Mouse (Mus musculus): ENCODE data around the gene Plekha7.

Plekha7 gene

DNA sequence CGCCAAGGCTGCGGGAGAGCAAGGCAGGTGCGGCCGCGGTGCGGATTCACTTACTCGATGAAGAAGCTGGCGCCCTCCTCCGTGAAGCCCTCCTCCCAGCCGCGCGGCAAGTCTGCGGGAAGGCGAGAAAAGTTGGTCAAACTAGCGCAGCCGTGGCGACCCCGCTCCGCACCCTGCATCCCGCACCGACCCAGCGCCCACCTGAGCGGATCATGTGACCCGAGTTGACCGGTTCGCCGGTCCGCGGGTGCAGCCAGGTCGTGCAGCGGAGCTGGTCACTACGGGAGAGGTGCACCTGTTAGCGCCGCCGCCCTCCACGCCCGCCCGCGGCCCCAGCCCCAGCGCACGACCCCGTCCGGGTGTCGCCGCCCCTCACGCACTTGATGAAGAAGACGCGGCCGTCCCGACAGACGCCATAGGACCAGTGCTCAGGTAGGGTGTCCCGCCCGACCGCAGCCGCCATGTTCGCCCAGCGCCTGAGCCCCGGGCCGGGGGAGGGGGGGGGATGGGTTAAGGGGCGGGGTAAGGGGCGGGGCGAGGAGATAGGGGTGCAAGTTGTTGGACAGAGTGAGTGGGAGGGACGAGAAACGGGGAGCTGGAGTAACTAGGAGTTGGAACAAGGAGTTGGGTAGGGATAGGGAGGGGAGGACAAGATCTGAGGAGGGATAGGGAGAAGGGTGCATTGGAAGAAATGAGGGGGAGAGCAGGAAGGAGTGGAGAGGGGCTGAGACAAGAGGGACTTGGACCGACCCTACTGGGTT is at the start of gene Plekha7:
Plekha7 (minus strand) TSS at position 506 of the 761 bp plus-strand sequence.
- peak in 1 of 2 experiments; percentile 13 for DNase-seq (ENCODE audit: low spot score in 2 of 2)

GRCm38 (mm10) chr7:116336226-116336625 is 28.1 kb upstream of the Plekha7 start:
- peak; percentile 33 to 68 for DNase-seq (ENCODE audit: low spot score in 2 of 2)

DNA sequence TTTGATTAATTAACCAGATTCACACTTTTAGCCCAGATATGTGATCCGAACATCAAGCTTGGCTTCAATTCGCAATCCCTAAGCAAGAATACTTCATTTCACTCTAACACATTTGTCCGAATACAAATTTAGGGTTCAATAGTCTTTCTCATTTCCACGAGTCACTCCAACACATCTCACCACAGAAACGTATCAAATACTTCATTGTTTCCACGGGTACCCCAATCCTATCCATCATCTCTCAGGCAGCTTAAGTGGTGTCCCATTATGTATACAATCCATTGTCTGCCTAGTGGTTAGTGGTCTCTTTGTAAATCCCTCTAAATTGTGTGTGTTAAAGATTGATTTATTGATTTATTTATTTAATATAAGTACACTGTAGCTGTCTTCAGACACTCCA is 27.0 kb upstream of the Plekha7 start:
- no peak for DNase-seq (ENCODE audit: low spot score in 2 of 2)

DNA sequence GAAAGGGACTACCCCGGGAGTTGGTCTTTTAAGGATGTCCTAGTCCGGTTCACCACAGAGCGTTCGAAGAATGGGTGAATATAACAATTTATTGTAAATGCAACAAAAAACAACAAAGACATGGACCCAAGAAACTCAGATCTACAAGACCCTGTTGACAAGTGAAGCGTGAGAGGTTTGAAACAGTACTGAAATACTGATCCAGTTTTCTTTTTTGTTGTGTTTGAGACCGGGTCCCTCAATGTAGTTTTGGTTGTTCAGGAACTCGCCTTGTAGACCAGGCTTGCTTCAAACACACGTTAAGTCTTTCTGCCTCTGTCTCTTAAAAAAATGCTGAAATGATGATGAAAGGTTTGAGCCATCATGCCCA is 26.5 kb upstream of the Plekha7 start:
- DNase-seq (ENCODE audit: low spot score in 2 of 2), result no peak

GRCm38 (mm10) chr7:116333713-116334668 is 25.8 kb upstream of the Plekha7 start, which contains the start of gene Rps13:
Rps13 (minus strand) TSS chr7:116334195.
- peak; percentile 96 to 98 for DNase-seq (ENCODE audit: low spot score in 2 of 2)

DNA sequence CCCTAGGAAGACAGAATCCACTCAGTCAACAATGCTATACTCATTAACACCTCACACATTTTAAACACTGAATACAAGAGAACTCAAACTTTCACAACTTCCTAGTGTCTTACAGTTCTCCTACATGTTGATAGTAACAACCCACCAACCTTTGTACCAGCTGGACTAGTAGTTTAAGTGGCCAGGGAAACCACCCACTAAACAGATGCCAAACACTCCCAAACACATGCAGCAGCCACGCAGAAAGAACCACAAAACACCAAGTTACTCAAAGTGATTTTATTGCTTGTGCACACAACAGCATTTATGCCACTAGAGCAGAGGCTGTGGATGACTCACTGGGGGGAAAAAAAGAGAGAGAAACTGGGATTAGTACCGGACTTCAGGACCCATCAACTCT is 23.1 kb upstream of the Plekha7 start:
- no peak for DNase-seq (ENCODE audit: low spot score in 2 of 2)

DNA sequence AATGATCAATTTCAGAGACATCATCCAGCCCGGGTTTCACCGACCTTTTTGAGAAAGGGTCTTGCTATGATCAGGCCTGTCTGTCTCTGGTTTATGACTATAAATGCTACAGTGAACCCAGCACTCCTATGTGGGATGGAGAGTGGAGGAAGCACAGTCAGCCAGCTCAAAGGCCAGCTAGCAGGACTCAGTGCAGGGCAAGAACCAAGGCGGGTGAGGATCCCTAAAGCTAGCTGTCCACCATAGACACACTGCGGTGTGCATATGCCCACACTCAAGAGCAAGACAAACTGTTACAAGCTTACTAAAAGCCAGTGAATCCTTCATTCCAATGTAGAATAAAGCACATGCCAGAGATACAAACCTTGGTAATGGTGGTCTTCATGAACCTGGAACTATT is 21.7 kb upstream of the Plekha7 start:
- no peak for DNase-seq (ENCODE audit: low spot score in 2 of 2)

GRCm38 (mm10) chr7:116328777-116329176 is 20.6 kb upstream of the Plekha7 start:
- DNase-seq (ENCODE audit: low spot score in 2 of 2), result no peak

DNA sequence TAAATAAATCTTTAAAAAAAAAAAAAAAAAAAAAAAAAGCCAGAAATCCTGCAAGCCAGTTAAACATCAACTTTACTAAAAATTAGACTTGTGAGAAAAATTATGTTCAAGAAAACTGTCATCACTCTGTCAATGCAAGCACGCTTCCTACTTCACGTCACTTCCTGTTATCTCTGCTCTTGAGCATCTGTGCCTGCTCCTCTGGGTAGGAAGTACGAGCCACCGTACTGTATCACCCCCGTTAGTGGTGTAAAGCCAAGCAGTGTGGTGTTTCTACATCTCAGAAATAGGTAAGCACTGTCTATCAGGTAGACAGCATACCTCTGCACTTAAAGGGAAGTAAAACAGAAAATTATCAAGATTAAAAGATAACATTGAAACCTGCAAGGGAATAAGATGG is 19.7 kb upstream of the Plekha7 start:
- no peak for DNase-seq (ENCODE audit: low spot score in 2 of 2)

GRCm38 (mm10) chr7:116323331-116323964 is 15.3 kb upstream of the Plekha7 start:
- peak in 1 of 2 experiments; percentile 39 for DNase-seq (ENCODE audit: low spot score in 2 of 2)

DNA sequence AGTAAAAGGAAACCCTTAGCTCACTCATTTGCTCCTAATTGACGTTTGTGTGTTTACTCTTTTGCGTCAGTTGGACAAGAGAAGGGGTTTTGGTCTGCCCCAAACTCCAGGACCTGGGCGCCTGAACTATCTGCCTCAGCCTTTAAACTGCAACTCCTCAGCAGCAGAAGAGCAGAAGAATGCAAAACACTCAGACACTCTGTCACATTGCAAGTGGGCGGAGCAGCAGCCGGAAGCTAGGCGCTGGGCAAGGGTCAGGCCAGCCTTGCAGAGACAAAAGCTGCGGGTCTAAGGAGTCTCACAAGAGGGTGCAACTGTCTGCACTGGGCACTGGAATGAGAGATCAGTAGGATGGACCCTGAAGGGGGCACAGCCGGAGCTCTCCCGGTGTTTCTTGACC is 1.3 kb upstream of the Plekha7 start:
- DNase-seq (ENCODE audit: low spot score in 2 of 2), result no peak

DNA sequence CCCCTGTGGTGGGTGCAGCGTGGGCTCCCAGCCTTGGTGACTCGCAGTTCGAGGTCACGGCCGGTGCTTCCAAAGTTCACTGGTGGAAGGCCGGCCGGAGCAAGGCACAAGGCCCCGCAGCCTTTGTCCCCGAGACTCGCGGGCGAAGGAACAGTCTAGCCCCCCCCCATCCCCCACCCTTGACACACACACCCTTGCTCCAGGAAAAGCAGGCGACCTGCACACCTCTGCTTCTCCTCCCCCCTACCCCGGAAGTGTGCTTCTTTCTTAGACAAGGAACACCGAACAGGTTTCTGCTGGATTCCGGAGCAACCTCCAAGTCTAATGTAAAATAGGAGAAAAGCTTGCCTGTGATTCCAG is 436 bp upstream of the Plekha7 start:
- no peak for DNase-seq (ENCODE audit: low spot score in 2 of 2)

DNA sequence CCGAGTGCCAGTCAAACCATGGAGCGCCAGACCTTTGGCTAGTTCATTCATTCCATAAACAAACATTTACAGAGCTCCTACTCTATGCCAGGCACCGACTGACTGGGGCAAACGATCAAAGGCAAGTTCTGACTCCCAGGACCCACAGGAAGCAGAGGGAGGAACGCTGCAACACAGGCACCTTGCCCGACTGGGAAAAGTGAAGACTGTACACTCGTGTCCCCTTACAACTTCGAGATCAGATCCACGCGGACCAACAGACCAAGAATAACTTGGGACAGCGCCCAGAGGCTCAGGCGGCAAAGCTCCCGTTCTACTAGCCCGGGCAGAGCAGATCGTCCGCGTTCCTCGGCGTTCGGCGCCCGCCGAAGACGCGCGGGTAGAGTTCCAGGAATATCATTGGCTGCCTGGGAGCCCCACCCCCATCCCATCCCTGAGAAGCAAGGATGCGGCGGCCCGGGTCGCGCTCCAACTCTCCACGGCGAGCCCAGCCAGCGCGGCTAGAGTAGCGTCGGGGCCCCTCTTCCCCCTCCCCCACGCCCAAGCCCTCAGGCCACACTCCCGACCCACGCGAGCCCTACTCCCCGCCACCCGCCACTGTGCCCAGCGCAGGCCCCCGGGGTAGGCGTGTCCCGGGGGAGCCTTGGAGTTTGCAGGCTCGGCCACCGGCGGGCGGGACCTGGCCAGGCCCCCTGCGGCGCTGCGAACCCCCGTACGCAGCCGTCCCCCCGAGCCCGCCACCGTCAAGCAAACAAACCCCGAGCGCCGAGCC is 891 bp downstream of the Plekha7 start:
- DNase-seq (ENCODE audit: low spot score in 2 of 2), result peak; percentile 66 to 67

- no peak for DNase-seq (ENCODE audit: low spot score in 2 of 2)
These were observed 1.6 kb downstream of the Plekha7 start for GRCm38 (mm10) chr7:116306601-116307000.

DNA sequence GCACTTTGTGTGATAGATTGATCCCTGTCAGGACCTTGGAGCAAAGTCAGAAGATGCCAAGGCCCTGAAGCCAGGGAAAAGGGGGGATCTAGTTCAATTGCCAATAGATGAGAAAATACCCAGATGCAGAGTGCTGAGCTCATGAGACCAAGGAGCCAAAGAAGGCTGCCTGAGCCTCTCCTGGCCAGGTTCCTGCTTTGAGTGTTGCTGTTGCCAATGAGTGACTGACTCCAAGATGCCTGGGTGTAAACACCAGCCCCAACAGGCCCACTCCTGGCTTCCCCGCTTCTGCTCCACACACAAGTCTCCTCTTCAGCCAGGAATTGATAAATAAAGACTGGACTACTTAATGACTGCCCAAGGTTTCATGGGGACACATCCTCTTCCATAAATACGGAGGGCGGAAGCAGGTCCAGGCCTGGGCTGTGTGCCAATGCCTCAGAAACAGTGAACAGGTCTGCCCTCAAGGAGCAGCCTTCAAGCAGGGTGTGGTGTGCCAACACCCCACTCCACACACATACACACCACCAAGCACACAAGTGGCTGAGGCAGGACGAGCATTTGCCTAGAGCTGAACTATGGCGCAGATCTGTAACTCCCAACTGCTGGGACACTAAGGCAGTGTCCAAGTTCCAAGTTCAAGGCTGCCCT is 6.4 kb downstream of the Plekha7 start:
- DNase-seq (ENCODE audit: low spot score in 2 of 2), result peak in 1 of 2 experiments; percentile 14

GRCm38 (mm10) chr7:116301144-116301543 is 7.0 kb downstream of the Plekha7 start:
- no peak for DNase-seq (ENCODE audit: low spot score in 2 of 2)

DNA sequence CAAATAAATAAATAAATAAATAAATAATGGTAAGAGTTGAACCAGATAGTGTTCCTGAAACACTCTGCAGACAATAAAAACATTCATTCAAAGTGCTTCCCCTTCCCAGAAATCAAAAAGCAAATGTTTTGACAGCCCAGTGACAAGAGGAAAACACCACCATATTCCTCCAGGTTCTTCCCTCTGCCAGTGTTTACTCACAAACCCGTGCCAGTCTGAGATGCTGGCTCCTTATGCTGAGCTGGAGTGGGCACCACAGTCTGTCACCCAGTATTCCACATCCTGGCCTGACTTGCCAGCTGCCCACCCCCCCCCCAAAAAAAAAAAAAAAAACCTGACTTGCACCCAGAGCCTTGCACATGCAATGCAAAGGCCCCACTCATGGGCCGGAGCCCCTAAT is 9.3 kb downstream of the Plekha7 start:
- DNase-seq (ENCODE audit: low spot score in 2 of 2), result no peak

- DNase-seq (ENCODE audit: low spot score in 2 of 2), result no peak
These were observed 9.8 kb downstream of the Plekha7 start for GRCm38 (mm10) chr7:116298389-116298788.

DNA sequence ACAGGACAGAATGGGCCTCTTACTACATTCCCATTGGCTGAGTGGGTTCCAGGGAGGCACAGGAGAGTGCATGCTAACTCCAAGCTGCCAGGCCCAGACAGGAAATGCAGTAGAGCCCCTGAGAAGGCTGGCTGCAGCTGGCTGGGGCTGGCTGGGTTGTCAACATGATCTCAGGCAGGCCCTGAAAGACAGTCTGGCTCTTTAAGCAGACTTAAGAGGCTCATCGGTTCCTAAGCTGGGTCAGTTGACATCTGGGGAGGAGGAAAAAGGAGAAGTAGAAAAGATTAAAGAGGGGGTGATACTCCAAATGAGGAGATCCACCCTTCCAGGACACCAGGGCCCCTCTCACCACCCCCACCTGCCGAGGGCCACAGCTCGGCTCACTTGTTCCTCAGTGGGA is 13.2 kb downstream of the Plekha7 start:
- no peak for DNase-seq (ENCODE audit: low spot score in 2 of 2)

GRCm38 (mm10) chr7:116292377-116292776 is 15.8 kb downstream of the Plekha7 start:
- DNase-seq (ENCODE audit: low spot score in 2 of 2), result no peak

DNA sequence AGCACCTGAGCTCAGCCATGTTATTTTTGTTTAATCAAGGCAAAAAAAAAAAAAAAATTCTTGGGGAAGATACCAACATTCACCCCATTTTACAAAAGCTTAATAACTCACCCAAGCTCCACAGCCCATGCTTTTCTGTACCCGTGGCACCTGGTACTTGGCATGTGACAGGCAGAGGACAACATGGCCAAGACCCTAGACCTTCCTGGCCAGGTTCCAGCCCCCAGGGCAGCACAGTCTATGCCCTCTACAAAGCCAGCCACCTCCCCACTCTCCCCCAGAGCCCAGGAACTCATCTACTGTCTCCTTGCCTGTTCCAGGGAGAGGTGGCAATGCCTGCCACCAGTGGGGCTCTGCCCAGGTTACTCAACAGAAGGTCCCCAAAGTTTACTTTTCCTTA is 17.6 kb downstream of the Plekha7 start:
- no peak for DNase-seq (ENCODE audit: low spot score in 2 of 2)
